Mouse (Mus musculus): ENCODE results near the gene Tma7. TPM values are rescaled to one million over a fixed set of nuclear protein-coding genes. Genes with fewer than 3 reads are reported as not detected.
A peak's percentile ranks its signal among the peaks of the same experiment; 100 is the strongest.

Gene Tma7
- polyA plus RNA-seq, 1 experiment = not detected

DNA sequence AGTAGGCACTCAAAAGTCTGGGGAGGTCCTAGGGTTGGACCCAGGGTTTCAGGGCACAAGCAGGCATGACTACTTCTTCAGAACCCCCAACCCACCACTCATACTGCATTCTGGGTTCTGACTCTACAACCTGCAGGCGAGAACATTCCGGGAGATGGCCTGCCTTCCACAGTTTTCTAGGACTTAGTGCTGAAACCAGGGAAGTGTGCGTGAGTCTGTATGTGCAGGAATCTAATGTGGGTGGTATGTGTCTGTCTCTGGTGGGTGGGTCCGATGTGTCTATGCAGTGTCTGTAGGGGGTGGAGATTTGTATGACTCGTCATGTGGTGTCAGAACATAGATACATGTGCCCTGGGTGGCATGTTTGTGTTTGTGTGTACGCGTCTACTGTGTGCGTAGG is 16.0 kb upstream of the Tma7 start:
- 70% methylated on average over 8 of the region's 8 CpGs for WGBS
- peak overlapping the region; percentile 80 for H3K27ac ChIP-seq (ENCODE audit: insufficient read depth, low read depth, low read length)
- H3K4me3 ChIP-seq (ENCODE audit: insufficient read depth, low read depth, low read length) = 0 out of 2 replicates have a peak overlapping the region, but pooled peaks have one; percentile 17
- TF ChIP-seq POLR2A (IDR thresholded peaks at IDR 0.05; ENCODE audit: insufficient read depth, low read depth, low read length) (no peak), CTCF (IDR thresholded peaks at IDR 0.05; ENCODE audit: insufficient read depth, low read depth, low read length) (no peak)
- peaks cover 35% of the 10 kb centered on the region for H3K4me1 ChIP-seq (ENCODE audit: control insufficient read depth, insufficient read depth, low read length)

DNA sequence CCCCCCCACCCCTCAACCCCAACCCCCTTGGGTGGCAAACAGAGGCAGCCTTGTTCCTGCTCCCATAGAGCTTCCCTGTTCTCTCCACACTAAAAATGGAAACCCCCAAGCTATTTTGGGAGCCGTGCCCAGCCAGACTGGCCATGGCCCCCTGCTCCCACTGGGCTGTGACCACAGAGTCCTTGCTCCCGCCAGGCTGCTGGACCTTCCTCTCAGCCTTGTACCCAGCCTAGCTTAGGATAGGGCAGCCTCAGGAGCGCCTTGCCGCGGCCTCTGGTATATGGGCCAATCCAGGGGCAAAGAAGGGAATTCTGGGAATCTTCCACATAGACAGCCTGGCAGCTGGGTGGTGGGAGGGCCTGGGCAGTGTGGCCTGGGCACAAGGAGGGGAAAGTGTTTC is 15.4 kb upstream of the Tma7 start:
- H3K27ac ChIP-seq (ENCODE audit: insufficient read depth, low read depth, low read length) = peak overlapping the region; percentile 80
- H3K4me1 ChIP-seq (ENCODE audit: control insufficient read depth, insufficient read depth, low read length) = peaks cover 35% of the 10 kb centered on the region
- no peak overlapping the region for H3K4me3 ChIP-seq (ENCODE audit: insufficient read depth, low read depth, low read length)
- 23% methylated on average over 5 of the region's 5 CpGs for WGBS
- no peak for TF ChIP-seq POLR2A (IDR thresholded peaks at IDR 0.05; ENCODE audit: insufficient read depth, low read depth, low read length)
- TF ChIP-seq CTCF (IDR thresholded peaks at IDR 0.05; ENCODE audit: insufficient read depth, low read depth, low read length) = no peak

DNA sequence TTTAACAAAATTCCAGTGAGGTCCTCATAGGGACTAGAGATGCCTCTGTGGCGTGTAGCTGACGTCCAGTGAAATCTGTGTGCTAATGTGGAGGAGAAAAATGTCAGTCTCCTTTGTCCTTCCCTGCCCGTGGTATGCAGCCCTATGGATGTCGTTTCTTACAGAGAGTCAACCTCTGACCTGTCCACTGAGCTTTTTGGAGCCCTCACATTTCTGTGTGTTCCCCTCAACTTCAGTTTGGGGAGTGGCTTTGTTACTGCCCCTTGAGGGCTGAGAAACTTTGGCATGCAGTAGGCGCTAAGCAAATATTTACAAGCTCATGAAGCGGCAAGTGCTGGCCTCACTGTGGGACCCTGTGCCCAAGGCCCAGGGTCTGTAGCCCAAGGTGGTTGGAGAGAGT is 14.9 kb upstream of the Tma7 start:
- TF ChIP-seq CTCF (IDR thresholded peaks at IDR 0.05; ENCODE audit: insufficient read depth, low read depth, low read length) = no peak
- Histone ChIP-seq H3K4me3 (ENCODE audit: insufficient read depth, low read depth, low read length) (0 out of 2 replicates have a peak overlapping the region, but pooled peaks have one; percentile 90), H3K4me1 (ENCODE audit: control insufficient read depth, insufficient read depth, low read length) (peaks cover 35% of the 10 kb centered on the region), H3K27ac (ENCODE audit: insufficient read depth, low read depth, low read length) (peak overlapping the region; percentile 93)
- WGBS = 46% methylated on average over 6 of the region's 6 CpGs

DNA sequence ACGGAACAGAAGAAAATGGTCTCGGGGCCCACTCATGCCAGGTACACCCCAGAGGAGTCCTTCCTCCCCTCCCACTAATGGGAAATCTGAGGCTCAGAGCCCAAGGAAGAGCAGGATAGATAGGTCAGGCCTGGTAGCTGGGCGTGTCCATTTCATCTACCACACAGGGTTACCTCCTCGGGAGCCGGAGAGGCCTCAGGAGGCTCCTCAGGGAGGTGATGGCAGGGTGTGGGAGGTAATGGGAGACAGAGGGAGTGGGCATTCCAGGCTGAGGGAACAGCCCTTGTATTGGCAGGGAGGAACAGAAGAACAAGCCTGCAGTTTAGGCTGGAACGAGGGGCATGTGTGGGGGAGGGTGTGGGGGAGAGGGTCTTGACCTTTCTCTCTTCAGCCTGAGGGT is 14.5 kb upstream of the Tma7 start:
- peak overlapping the region; percentile 93 for H3K27ac ChIP-seq (ENCODE audit: insufficient read depth, low read depth, low read length)
- peaks cover 35% of the 10 kb centered on the region for H3K4me1 ChIP-seq (ENCODE audit: control insufficient read depth, insufficient read depth, low read length)
- no peak for TF ChIP-seq CTCF (IDR thresholded peaks at IDR 0.05; ENCODE audit: insufficient read depth, low read depth, low read length)
- no peak for TF ChIP-seq POLR2A (IDR thresholded peaks at IDR 0.05; ENCODE audit: insufficient read depth, low read depth, low read length)
- H3K4me3 ChIP-seq (ENCODE audit: insufficient read depth, low read depth, low read length) = peak overlapping the region; percentile 90; the same call in 1 of the 2 replicates
- WGBS = 39% methylated on average over 6 of the region's 6 CpGs

DNA sequence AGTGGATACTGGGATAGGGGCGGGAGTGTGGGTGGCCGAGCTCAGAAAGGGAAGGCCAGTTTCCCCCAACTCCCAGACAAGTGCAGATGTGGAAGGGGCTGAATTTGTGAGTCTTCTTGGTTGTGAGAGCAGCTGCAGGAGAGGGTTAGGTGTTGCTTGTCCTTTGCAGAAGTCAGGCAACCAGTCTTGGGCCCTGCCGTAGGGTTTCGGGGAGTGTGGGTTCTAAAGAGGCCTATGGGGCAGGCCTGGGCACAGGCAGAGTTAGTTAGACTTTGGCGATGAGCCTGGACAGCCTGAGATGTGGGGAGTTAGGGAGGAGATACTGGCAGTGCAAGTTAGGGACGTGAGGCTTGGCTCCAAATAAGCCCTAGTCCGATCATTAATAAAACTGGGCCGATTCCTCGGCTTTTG is 13.9 kb upstream of the Tma7 start:
- TF ChIP-seq CTCF (IDR thresholded peaks at IDR 0.05; ENCODE audit: insufficient read depth, low read depth, low read length) (no peak), POLR2A (IDR thresholded peaks at IDR 0.05; ENCODE audit: insufficient read depth, low read depth, low read length) (no peak)
- H3K4me1 ChIP-seq (ENCODE audit: control insufficient read depth, insufficient read depth, low read length) = peaks cover 35% of the 10 kb centered on the region
- peak overlapping the region; percentile 90 for H3K4me3 ChIP-seq (ENCODE audit: insufficient read depth, low read depth, low read length)
- peak overlapping the region; percentile 93 for H3K27ac ChIP-seq (ENCODE audit: insufficient read depth, low read depth, low read length)
- 25% methylated on average over 9 of the region's 9 CpGs for WGBS

- WGBS = under 1% methylated on average over 102 of the region's 102 CpGs
- TF ChIP-seq POLR2A (IDR thresholded peaks at IDR 0.05; ENCODE audit: insufficient read depth, low read depth, low read length) (peak; percentile 30), CTCF (IDR thresholded peaks at IDR 0.05; ENCODE audit: insufficient read depth, low read depth, low read length) (no peak)
- Histone ChIP-seq H3K4me3 (ENCODE audit: insufficient read depth, low read depth, low read length) (peak within 1 kb of the TSS; percentile 90), H3K27ac (ENCODE audit: insufficient read depth, low read depth, low read length) (peak within 1 kb of the TSS; percentile 93), H3K4me1 (ENCODE audit: control insufficient read depth, insufficient read depth, low read length) (peaks cover 35% of the 10 kb centered on the region)
Observed at GRCm38 (mm10) chr9:109095137-109095982, 13.0 kb upstream of the Tma7 start, which contains the start of gene Plxnb1. Gene Plxnb1 (plus strand): TSS chr9:109095389.

DNA sequence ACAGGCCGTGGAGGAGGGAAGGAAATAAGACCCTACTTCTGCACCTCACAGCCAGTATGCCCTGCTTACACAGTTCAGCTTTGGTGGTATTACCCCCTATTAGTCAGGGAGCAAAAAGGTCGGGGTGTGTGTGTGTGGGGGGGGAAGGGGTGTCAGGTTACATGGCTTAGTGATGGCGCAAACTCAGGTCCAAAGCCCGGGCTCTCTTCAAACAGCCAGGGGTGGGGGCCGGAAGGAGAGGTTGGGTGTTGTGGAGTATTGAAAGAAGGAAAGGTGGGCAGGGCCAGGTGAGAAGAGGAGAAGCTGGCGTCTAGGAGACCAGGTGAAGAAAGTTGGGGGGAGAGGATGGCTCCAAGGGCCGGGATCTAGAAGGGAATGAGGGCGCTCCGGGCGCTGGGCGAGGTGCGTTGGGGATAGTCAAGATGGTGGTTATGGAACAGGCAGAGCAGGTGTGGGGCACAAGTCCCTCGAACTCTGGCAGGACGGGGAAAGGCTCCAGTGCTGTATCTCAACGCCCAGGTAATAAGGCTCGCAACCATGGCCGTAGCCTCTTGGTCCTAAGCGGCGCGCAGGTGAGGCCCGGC is 12.3 kb upstream of the Tma7 start:
- TF ChIP-seq CTCF (IDR thresholded peaks at IDR 0.05; ENCODE audit: insufficient read depth, low read depth, low read length) = no peak
- no peak for TF ChIP-seq POLR2A (IDR thresholded peaks at IDR 0.05; ENCODE audit: insufficient read depth, low read depth, low read length)
- Histone ChIP-seq H3K4me1 (ENCODE audit: control insufficient read depth, insufficient read depth, low read length) (peaks cover 35% of the 10 kb centered on the region), H3K27ac (ENCODE audit: insufficient read depth, low read depth, low read length) (peak overlapping the region; percentile 81; the same call in 1 of the 2 replicates), H3K4me3 (ENCODE audit: insufficient read depth, low read depth, low read length) (peak overlapping the region; percentile 90)
- WGBS = 9% methylated on average over 21 of the region's 21 CpGs

GRCm38 (mm10) chr9:109093786-109094552 is 11.6 kb upstream of the Tma7 start:
- H3K4me1 ChIP-seq (ENCODE audit: control insufficient read depth, insufficient read depth, low read length) = peaks cover 32% of the 10 kb centered on the region
- WGBS = 43% methylated on average over 11 of the region's 11 CpGs
- no peak overlapping the region for H3K27ac ChIP-seq (ENCODE audit: insufficient read depth, low read depth, low read length)
- TF ChIP-seq POLR2A (IDR thresholded peaks at IDR 0.05; ENCODE audit: insufficient read depth, low read depth, low read length) = no peak
- TF ChIP-seq CTCF (IDR thresholded peaks at IDR 0.05; ENCODE audit: insufficient read depth, low read depth, low read length) = no peak
- H3K4me3 ChIP-seq (ENCODE audit: insufficient read depth, low read depth, low read length) = no peak overlapping the region
